Mouse (Mus musculus): ENCODE results near the gene Creb5.

Creb5 gene

DNA sequence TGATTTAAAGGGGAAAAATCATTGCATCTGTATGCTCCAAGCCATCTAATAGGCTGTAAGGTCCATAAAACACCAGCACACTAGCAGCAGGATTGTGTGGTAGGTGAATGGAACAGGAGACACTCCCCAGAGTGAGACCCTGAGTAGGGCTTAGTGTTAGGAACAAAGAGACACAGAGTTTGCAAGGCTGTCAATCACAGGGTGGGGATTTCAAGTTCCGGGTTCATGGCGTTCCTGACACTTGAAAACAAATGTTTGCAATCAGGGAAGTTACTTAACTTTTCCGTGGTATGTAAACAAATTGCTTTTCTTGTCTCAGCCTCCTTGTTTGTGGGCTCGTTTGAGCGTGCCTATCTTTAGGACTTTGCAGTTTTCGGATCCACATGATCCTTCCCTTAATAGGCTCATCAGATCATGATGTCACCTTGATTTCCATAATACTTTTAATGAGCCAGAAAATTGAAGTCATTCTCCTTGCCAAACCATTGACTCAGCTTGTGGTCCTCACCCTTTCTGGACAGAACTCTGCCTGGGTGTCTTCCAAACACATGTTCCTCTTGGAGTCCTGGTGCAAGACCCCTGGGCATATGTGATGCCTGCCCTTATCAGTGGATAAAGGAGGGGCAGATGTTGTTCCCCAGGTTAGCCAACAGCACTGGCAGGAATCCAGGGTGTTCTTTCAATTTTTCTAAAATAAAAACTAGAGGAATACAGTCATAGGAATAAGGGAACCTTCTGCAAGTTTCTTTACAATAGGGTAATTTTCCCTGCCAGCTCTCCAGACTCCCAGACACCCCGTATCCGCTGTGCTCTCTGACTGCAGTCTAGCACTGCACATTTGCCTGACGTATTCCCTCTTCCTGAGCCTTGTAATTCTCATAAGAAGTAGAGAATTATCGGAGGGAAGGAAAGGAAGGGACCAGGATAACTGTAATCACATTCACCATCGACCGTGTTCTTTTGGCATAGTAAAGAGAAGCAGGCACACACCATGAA, 175.0 kb downstream of the Creb5 start:
- in situ Hi-C loops (cut with MboI; ENCODE audit: low pct_unique_long_range_greater_than_20kb in 1 of 2, low sequenced_read_pairs in 2 of 2, unreplicated experiment in 1 of 2) = no loop called here

DNA sequence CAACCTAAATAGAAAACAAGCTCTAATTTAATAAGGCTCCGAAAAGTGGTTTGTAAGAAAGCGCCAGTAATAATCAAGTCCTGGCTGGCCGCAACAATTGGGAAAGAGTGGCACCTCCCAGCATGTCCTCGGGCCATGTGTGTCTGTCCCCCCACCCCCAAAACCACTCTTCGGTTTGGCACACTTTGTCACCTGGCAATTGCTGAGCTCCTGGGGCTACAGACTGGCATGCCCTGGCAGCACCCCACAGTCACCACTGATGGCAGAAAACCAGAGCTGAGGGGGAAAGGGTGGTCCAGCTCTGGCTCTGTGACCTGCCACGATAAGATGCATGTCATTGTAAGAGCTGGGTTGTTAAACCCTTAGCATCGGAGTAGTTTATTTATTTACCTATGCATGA, 175.7 kb downstream of the Creb5 start:
- in situ Hi-C loops (cut with MboI; ENCODE audit: low pct_unique_long_range_greater_than_20kb in 1 of 2, low sequenced_read_pairs in 2 of 2, unreplicated experiment in 1 of 2) = no loop called here

GRCm38 (mm10) chr6:53463261-53463813, 176.3 kb downstream of the Creb5 start:
- in situ Hi-C loops (cut with MboI; ENCODE audit: low pct_unique_long_range_greater_than_20kb in 1 of 2, low sequenced_read_pairs in 2 of 2, unreplicated experiment in 1 of 2) = no loop called here

- in situ Hi-C loops (cut with MboI; ENCODE audit: low pct_unique_long_range_greater_than_20kb in 1 of 2, low sequenced_read_pairs in 2 of 2, unreplicated experiment in 1 of 2) = no loop called here
Measured at GRCm38 (mm10) chr6:53469204-53469603, 182.1 kb downstream of the Creb5 start.

DNA sequence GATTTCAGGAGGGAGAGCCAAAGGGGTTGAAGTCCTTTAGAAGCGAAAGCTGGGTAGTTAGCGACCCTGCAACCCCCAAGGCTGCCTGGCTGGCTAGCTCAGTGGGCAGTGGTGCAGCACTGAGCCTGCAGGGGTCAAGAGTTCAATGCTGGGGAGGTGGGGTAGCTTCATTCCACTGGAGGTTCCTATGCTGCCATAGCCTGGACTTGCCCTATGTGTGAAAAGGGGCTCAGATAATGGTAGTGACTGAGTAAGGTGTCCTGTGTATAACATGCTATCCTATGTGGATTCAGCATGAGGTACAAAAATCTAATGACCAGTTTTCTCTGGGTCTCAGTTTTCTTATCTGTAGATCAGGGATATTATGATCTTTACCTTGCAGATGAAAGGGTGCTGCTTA, 182.6 kb downstream of the Creb5 start:
- in situ Hi-C loops (cut with MboI; ENCODE audit: low pct_unique_long_range_greater_than_20kb in 1 of 2, low sequenced_read_pairs in 2 of 2, unreplicated experiment in 1 of 2) = no loop called here

DNA sequence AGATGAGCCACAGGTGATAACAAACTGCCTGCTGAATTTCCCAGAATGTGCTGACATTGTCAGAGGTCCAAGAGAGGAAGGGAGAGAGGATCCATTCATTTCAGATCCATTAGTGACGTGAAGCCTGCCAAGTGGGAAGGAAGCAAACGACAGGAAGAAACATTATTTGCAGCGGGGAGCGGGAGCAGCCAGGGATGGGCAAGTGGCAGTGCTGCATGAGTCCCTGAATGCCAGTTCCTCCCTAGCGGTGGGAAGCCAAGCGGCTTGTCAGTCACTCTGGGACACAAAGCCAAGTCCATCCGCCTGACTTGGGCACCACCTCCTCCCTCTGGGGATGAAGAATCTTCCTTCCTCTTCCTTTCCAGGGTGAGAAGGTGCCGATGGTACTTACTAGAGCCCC, 183.5 kb downstream of the Creb5 start:
- in situ Hi-C loops (cut with MboI; ENCODE audit: low pct_unique_long_range_greater_than_20kb in 1 of 2, low sequenced_read_pairs in 2 of 2, unreplicated experiment in 1 of 2) = no loop called here

DNA sequence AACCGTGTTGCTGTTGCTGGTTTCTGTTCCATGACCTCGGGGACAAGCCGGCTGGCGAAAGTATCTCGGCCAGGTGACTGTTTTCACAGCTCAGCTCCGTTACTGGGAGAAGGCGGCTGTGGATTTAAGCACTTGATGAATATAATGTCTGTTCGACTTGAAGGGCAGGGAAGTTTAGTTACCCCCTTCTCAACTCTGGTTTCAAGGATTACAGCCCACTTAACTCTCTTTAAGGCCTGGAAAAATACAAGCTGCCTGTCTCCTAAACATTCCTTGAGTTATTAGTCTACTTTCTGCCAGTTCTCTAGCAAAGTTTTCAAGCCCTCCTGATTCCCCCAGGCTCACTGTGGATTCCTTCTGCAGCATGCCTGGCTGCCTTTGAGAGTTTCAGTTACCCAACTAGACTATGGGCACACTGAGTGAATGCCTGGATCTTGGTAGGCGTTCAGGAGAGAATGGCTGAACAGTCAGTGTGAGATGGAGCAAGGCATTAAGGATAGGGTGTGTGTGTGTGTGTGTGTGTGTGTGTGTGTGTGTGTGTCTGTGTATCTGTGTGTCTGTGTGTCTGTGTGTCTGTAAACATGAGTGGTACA, 184.0 kb downstream of the Creb5 start:
- in situ Hi-C loops (cut with MboI; ENCODE audit: low pct_unique_long_range_greater_than_20kb in 1 of 2, low sequenced_read_pairs in 2 of 2, unreplicated experiment in 1 of 2) = no loop called here

DNA sequence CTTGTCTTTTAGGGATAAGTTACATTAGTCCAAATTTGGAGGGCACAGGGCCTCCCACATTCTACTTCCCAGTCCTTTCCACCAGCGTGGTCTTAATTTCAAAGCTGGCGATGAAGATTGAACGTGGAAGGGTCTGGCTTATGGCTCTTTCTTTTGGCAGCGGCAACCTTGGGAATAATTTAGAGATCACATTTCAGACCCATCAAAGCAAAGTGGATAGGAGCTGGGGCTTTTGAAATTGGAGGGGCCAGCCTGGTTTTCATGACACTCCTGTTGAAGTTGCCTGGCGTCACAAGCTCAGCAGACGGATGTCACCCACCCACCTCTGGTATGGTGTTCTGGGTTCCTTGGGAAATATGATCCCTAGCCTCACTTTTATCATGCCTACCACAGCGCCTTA, 185.7 kb downstream of the Creb5 start:
- in situ Hi-C loops (cut with MboI; ENCODE audit: low pct_unique_long_range_greater_than_20kb in 1 of 2, low sequenced_read_pairs in 2 of 2, unreplicated experiment in 1 of 2) = no loop called here

GRCm38 (mm10) chr6:53477501-53477900, 190.4 kb downstream of the Creb5 start:
- in situ Hi-C loops (cut with MboI; ENCODE audit: low pct_unique_long_range_greater_than_20kb in 1 of 2, low sequenced_read_pairs in 2 of 2, unreplicated experiment in 1 of 2) = no loop called here

DNA sequence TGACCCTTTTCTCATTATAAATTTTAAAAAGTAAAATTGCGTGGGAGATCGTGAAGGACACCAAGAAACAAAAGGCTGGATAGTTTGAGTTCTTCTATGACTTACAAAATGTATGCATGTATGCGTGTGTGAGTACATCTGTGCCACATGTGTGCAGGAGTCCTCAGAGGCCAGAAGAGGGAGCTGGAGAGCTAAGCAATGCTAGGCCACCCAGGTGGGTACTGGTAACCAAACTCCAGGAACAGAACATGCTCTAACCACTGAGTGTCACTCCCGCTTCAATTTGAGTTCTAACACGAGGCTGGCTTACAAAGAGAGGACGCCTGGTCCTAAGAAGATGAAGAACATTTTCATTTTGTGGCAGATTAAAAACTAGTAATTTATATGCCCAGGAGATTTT, 203.8 kb downstream of the Creb5 start:
- in situ Hi-C loops (cut with MboI; ENCODE audit: low pct_unique_long_range_greater_than_20kb in 1 of 2, low sequenced_read_pairs in 2 of 2, unreplicated experiment in 1 of 2) = no loop called here

DNA sequence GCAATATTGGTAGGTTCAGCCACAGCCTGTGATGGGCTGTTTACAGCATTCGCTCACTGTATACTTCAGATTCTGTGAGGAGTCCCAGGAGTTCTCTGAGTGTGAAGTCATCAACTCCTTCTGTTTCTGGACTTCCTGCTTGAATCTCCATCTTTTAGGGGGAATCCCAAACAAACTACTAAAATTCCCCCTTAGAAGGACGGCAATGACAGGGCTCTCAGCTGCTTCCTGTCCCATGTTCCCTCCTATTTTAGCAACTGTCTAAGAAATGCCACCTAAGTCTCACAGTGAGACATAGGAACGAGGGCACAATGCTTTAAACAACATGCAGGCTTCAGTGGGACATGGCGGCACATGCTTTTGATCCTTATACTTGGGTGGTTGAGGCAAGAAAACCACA, 204.3 kb downstream of the Creb5 start:
- in situ Hi-C loops (cut with MboI; ENCODE audit: low pct_unique_long_range_greater_than_20kb in 1 of 2, low sequenced_read_pairs in 2 of 2, unreplicated experiment in 1 of 2) = no loop called here

DNA sequence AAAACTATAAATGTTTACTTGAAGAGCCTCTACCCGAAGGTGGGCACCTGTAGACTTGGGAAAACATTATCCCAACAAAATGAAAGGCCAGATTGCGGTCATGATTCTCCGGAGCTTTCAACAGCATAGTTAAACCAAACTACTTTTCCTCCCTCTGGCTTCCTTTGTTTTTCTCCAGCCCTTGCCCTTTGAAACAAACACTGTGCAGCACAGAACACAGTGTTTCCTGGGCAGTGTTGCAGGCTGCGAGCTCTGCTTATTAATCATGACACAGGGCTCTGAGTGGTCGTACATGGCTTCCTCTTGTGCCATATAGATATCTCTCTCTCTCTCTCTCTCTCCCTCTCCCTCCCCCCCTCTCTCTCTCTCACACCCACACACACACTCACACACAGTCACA, 206.8 kb downstream of the Creb5 start:
- in situ Hi-C loops (cut with MboI; ENCODE audit: low pct_unique_long_range_greater_than_20kb in 1 of 2, low sequenced_read_pairs in 2 of 2, unreplicated experiment in 1 of 2) = no loop called here

- in situ Hi-C loops (cut with MboI; ENCODE audit: low pct_unique_long_range_greater_than_20kb in 1 of 2, low sequenced_read_pairs in 2 of 2, unreplicated experiment in 1 of 2) = no loop called here
Measured at GRCm38 (mm10) chr6:53495667-53496066, 208.6 kb downstream of the Creb5 start.

GRCm38 (mm10) chr6:53496325-53496753, 209.3 kb downstream of the Creb5 start:
- in situ Hi-C loops (cut with MboI; ENCODE audit: low pct_unique_long_range_greater_than_20kb in 1 of 2, low sequenced_read_pairs in 2 of 2, unreplicated experiment in 1 of 2) = no loop called here

DNA sequence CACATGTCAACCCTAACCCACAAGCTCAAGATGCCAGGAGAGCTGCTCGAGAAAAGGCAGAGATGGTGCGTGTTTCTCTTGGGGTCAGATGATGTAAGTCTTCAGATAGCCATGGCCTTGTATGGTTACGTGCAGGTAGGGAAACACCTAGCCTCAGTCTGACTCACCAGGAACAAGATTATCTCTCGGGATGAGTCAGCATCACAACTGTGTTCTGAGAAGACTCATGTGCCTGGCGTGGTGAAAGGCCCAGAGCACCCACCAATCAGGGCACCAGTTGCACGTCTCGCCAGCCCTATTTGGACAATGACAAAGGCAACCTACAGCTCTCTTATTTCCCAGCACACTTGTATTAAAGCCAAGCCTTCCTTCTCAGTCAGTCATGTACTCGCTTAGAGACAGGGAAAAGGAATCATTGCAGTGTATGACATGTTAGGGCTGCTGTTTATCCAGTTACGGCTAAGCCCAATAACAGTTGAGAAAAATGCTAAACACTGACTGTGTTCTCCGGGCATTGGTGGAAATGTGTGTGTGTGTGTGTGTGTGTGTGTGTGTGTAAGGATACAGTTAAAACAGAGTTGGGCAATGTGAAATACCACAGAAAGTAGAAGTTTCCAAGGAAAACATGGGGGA, 210.9 kb downstream of the Creb5 start:
- in situ Hi-C loops (cut with MboI; ENCODE audit: low pct_unique_long_range_greater_than_20kb in 1 of 2, low sequenced_read_pairs in 2 of 2, unreplicated experiment in 1 of 2) = no loop called here

DNA sequence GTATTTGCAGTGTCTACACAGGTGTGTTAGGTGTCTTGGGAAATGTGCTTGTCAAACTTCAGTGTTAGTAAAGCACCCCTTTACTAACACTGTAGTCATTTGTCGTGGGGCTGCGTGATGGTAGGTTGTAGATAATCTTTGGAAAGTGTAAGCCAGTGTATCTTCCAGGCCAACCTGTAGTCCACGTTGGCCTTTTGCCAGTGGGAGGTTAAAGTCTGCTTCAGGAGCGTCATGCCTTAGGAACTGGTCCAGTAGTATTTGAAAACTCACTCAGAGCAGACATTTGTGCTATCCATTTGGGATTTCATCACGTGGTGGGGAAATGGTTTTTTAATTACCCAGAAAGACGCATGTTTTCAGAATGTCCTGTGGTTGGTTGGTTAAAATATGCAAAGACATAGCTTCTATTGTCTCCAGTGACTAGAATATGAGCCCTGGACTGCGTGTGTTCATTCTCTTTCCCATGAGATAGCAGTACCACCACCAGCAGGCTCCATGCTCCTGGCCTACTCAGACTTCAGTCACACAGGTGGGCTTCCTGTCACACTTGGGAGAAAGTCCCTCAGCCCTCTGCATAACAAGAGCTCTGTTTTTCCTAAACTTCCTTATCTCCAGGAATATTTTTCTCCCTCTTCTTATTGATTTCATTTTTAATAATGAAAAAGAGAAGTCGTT, 212.7 kb downstream of the Creb5 start:
- in situ Hi-C loops (cut with MboI; ENCODE audit: low pct_unique_long_range_greater_than_20kb in 1 of 2, low sequenced_read_pairs in 2 of 2, unreplicated experiment in 1 of 2) = no loop called here

DNA sequence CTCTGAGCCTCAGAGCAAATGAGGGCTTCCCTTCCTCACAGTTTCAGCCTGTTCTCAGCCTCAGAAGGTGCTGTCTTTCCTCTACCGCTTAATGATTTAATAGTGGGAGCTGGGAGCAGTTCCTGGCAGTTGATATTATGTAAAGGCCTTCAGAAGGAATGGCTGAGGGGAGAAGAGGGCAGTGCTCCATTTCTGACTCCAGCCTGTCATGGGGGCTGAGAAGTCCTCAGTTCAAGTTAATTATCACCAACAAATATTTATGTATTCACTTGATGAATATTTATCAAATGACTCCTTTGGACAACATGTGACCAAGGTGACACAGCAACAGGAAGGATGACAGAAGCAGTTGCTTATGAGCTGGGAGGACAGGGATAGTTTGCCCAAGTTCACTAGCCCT, 214.2 kb downstream of the Creb5 start:
- in situ Hi-C loops (cut with MboI; ENCODE audit: low pct_unique_long_range_greater_than_20kb in 1 of 2, low sequenced_read_pairs in 2 of 2, unreplicated experiment in 1 of 2) = no loop called here

DNA sequence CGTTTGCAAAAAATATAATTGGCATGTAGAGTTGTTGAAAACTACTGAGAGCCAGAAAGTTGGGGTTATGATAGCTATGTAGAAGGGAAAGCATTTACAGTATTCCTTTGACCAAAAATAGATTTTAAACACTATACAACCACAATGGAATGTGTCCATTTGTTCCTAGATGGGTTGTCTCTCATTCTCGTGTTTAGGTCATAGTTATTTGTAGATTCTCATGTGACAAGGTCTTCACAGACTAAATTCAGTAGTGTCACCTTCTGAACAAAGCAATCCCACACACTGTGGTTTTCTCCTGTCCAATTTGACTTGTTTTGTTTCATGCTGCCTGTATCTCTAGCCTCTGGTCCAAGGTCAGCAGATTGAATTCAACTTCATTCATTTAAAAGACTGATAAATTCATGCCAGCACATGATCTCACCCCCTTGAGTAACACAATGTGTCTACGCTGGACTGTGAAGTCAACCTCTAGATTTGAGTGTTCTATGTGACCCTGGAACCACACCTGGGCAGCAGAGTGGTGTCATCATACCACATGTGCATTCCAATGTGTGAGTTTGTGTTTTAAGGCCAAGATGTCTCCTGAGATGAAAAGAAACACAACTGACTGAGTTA, 220.0 kb downstream of the Creb5 start:
- in situ Hi-C loops (cut with MboI; ENCODE audit: low pct_unique_long_range_greater_than_20kb in 1 of 2, low sequenced_read_pairs in 2 of 2, unreplicated experiment in 1 of 2) = no loop called here
